Mouse (Mus musculus) forebrain, embryonic 14.5 days (tissue): ENCODE results near the gene Gm16181. TPM values are rescaled to one million over a fixed set of nuclear protein-coding genes. Genes with fewer than 3 reads are reported as not detected.

Experiments
- ATAC-seq: fragments of 200-750 bp; cut with Nextera tagmentation; 2 replicates; pipeline ENCODE4 v1.8.0; 2017; ENCODE audit warnings: mild to moderate bottlenecking, moderate library complexity
- DNase-seq: peaks from one replicate; pipeline ENCODE4 v3.0.0-alpha.2; 2015; ENCODE audit warnings: low spot score
- H3K27ac ChIP-seq: fragments of 300-500 bp; sonication (generic); 2 replicates; pipeline ENCODE4 v1.5.1; 2014; ENCODE audit warnings: low read depth, mild to moderate bottlenecking, control low read depth, low read length, moderate library complexity
- H3K27me3 ChIP-seq: fragments of 300-500 bp; sonication (generic); replicated peaks from 2 replicates; pipeline ENCODE4 v1.6.1; 2014; ENCODE audit warnings: low read length, control low read depth, mixed read lengths; ENCODE audit not compliant: control insufficient read depth, insufficient read depth
- H3K36me3 ChIP-seq: fragments of 300-500 bp; sonication (generic); 2 replicates; pipeline ENCODE4 v1.6.1; 2014; ENCODE audit warnings: low read length, control low read depth; ENCODE audit not compliant: control insufficient read depth, insufficient read depth
- H3K4me1 ChIP-seq: fragments of 300-500 bp; sonication (generic); 2 replicates; pipeline ENCODE4 v1.6.1; 2014; ENCODE audit warnings: antibody characterized with exemption, low read length, control low read depth; ENCODE audit not compliant: control insufficient read depth, insufficient read depth
- H3K4me2 ChIP-seq: fragments of 300-500 bp; sonication (generic); 2 replicates; pipeline ENCODE4 v1.6.1; 2014; ENCODE audit warnings: mild to moderate bottlenecking, control low read depth, low read length
- H3K4me3 ChIP-seq: fragments of 300-500 bp; sonication (generic); 2 replicates; pipeline ENCODE4 v1.5.1; 2014; ENCODE audit warnings: low read depth, low read length, control low read depth
- H3K9ac ChIP-seq: fragments of 300-500 bp; sonication (generic); 2 replicates; pipeline ENCODE4 v1.6.1; 2014; ENCODE audit warnings: mild to moderate bottlenecking, low read length, control low read depth, moderate library complexity
- H3K9me3 ChIP-seq: fragments of 300-500 bp; sonication (generic); replicated peaks from 2 replicates; pipeline ENCODE4 v1.6.1; 2016; ENCODE audit warnings: low read length, control low read depth, mixed read lengths; ENCODE audit not compliant: control insufficient read depth
- WGBS: fragments of 180-500 bp; shearing (Covaris S2); extraction: QIAGEN DNeasy Blood & Tissue Kit; methylation state at CpG from one replicate; pipeline ENCODE4 v1.1.7; 2014; 5-methylcytosine and 5-hydroxymethylcytosine counted together
- polyA plus RNA-seq: library from polyadenylated mRNA; unstranded; fragments of >200 nt; fragmentation: Nextera tagmentation; extraction: Ambion mirVana; gene quantifications from 2 replicates; pipeline ENCODE4 v1.2.1, GENCODE M21; 2014

Gm16181 gene
- polyA plus RNA-seq = not detected in 2 replicates

DNA sequence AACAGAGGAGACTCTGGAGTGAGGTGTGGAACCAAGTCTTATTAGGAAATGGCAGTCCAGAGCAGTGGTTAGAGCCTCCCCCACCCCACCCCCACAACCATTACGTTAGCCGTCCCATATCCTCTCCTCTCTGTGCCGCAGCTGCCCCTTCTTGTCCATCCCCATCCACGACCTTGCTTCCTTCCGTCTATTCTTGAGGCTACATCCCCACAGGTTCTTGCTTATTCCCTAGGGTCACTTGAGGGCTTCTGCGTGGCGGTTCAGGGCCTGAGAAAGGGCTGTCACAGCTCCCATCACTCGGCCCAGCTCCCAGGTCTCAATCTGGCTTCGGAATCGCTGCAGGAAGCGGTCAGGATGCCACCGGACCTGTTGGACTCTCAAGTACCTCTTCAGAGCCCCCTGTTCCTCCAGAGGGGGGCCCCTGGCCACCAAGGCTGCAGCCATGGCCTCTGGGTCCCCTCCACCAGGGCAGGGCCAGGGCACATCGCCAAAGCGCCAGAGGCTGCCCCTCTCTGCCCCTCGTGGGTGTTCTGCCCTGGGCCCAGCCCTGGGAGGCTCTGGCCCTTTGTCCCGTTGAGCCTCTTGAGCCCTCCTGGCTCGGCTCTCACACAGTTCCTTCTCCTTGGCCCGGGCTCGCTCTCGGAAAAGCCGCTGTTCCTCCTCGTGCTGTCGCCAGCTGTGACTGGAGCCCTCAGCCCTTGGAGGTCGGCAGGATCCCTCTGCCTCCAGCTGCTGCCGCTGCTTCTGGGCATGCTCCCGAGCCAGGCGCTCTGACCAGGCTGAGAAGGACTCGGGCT is at the start of gene Gm16181:
Gene Gm16181, plus strand, starts transcription at position 679 of the 797 bp plus-strand sequence.
- Histone ChIP-seq H3K27me3 (no peaks in the 10 kb centered on the region), H3K9me3 (no peaks in the 10 kb centered on the region), H3K9ac (no peak within 1 kb of the TSS), H3K4me3 (no peak within 1 kb of the TSS), H3K4me1 (no peaks in the 10 kb centered on the region), H3K27ac (no peak within 1 kb of the TSS), H3K4me2 (no peak within 1 kb of the TSS), H3K36me3 (peaks cover 35% of the 10 kb centered on the region)
- ATAC-seq = no peak
- 84% methylated on average over 28 of the region's 28 CpGs for WGBS
- no peak for DNase-seq

DNA sequence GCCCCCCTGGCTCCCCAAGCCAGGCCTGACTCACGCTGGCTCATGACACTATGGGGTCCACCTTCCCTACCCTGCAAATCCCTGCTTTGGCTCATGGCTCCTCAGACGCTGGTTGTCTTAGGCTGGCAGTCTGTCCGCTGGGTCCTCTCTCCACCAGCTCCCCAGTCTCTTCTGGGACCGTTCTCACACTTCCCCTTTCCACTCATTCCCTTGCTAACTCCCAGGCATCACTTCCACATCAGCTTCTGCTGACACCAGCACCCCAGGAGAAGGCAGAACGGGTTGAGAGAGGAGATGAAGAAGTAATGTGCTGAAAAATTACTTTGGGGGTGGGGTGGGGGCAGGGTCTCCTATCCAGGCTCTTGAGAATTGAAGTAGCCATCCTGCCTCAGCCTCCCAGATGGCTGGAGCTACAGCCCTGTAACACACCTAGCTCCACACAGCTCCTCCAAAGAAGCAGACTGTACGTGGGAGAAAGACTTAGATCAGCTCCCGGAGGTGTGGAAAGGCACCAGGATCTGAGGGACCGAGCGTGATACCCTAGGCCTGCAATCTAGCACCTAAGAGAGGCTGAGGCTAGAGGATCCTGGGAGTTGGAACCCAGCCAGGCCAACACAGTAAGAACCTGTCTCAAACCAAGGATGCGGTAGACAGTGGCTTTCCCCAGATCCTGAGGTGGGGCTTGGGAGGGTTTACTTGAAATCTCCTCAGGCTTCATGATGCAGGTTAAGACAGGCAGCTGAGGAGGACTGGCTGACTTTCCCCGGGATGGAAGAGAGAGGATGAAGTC is 48.0 kb upstream of the Gm16181 start:
- 65% methylated on average over 11 of the region's 11 CpGs for WGBS
- Histone ChIP-seq H3K4me2 (no peak overlapping the region), H3K36me3 (no peaks in the 10 kb centered on the region), H3K4me1 (no peaks in the 10 kb centered on the region), H3K27ac (no peak overlapping the region), H3K27me3 (no peaks in the 10 kb centered on the region), H3K4me3 (no peak overlapping the region), H3K9me3 (no peaks in the 10 kb centered on the region), H3K9ac (no peak overlapping the region)
- no peak for ATAC-seq
- DNase-seq = no peak

- no peak for ATAC-seq
- WGBS = 72% methylated on average over 3 of the region's 3 CpGs
- Histone ChIP-seq H3K9ac (no peak overlapping the region), H3K4me3 (no peak overlapping the region), H3K9me3 (no peaks in the 10 kb centered on the region), H3K27ac (no peak overlapping the region), H3K27me3 (no peaks in the 10 kb centered on the region), H3K4me2 (no peak overlapping the region), H3K36me3 (no peaks in the 10 kb centered on the region), H3K4me1 (no peaks in the 10 kb centered on the region)
- no peak for DNase-seq
Measured at GRCm38 (mm10) chr17:35173329-35173728, 47.3 kb upstream of the Gm16181 start.

DNA sequence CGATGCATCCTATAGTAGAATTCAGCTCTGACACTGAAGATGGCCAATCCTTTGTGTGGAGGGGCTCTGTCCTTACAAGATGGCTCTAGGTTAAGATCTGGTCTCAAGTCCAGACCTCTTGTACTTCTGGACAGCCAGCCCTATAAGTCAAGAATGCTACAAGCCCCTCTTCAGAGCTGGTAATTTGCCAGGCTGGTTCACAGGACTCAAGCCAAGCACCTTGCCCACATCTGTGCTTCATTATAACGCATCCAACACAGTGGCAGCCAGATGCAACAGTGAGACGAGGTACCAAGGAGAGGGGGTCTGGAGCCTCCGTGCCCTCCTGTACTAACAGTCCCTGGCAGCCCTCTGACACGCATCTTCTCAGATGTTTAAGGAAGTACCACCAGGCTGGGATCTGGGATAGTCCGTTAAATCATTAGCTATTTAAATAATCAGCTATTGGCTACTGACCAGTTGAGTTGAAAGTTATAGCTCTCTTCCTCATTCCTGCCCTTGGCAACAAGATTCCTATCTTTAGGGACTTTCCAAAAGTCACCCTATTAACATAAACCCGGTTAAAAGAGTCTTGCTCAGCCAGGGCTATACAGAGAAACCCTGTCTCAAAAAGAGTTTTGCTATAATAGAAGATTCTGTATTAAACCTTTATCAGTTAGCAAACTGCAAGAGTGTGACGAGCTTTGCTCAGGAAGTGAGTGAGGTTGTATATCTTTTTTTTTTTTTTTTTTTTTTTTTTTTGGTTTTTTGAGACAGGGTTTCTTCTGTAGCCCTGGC is 46.2 kb upstream of the Gm16181 start:
- DNase-seq (no peak), ATAC-seq (no peak)
- H3K4me2 ChIP-seq = no peak overlapping the region
- no peak overlapping the region for H3K4me3 ChIP-seq
- no peaks in the 10 kb centered on the region for H3K9me3 ChIP-seq
- H3K27me3 ChIP-seq = no peaks in the 10 kb centered on the region
- no peaks in the 10 kb centered on the region for H3K36me3 ChIP-seq
- 78% methylated on average over 8 of the region's 8 CpGs for WGBS
- no peak overlapping the region for H3K27ac ChIP-seq
- H3K4me1 ChIP-seq = no peaks in the 10 kb centered on the region
- H3K9ac ChIP-seq = no peak overlapping the region

GRCm38 (mm10) chr17:35175382-35175781 is 45.3 kb upstream of the Gm16181 start:
- no peak overlapping the region for H3K27ac ChIP-seq
- no peak overlapping the region for H3K4me2 ChIP-seq
- H3K4me1 ChIP-seq = no peaks in the 10 kb centered on the region
- H3K27me3 ChIP-seq = no peaks in the 10 kb centered on the region
- H3K9ac ChIP-seq = no peak overlapping the region
- 71% methylated on average over 6 of the region's 6 CpGs for WGBS
- no peak overlapping the region for H3K4me3 ChIP-seq
- DNase-seq (no peak), ATAC-seq (no peak)
- H3K36me3 ChIP-seq = no peaks in the 10 kb centered on the region
- H3K9me3 ChIP-seq = no peaks in the 10 kb centered on the region

GRCm38 (mm10) chr17:35175968-35176367 is 44.7 kb upstream of the Gm16181 start, which contains the start of gene Aif1:
TSS of gene Aif1 (minus strand) at chr17:35176068.
- Histone ChIP-seq H3K9ac (no peak within 1 kb of the TSS), H3K36me3 (no peaks in the 10 kb centered on the region), H3K4me3 (no peak within 1 kb of the TSS), H3K4me2 (no peak within 1 kb of the TSS), H3K27me3 (no peaks in the 10 kb centered on the region), H3K9me3 (no peaks in the 10 kb centered on the region), H3K4me1 (no peaks in the 10 kb centered on the region), H3K27ac (no peak within 1 kb of the TSS)
- no peak for DNase-seq
- 47% methylated on average over 2 of the region's 2 CpGs for WGBS
- ATAC-seq = no peak

- Histone ChIP-seq H3K9me3 (no peaks in the 10 kb centered on the region), H3K4me2 (no peak overlapping the region), H3K9ac (no peak overlapping the region), H3K27ac (no peak overlapping the region), H3K27me3 (no peaks in the 10 kb centered on the region), H3K36me3 (no peaks in the 10 kb centered on the region), H3K4me1 (no peaks in the 10 kb centered on the region), H3K4me3 (no peak overlapping the region)
- ATAC-seq (0 out of 2 replicates have a peak, but pooled peaks have one; percentile 32), DNase-seq (peak; percentile 59)
- WGBS = 9% methylated on average over 5 of the region's 5 CpGs
Measured at GRCm38 (mm10) chr17:35178528-35178927, 42.1 kb upstream of the Gm16181 start.

DNA sequence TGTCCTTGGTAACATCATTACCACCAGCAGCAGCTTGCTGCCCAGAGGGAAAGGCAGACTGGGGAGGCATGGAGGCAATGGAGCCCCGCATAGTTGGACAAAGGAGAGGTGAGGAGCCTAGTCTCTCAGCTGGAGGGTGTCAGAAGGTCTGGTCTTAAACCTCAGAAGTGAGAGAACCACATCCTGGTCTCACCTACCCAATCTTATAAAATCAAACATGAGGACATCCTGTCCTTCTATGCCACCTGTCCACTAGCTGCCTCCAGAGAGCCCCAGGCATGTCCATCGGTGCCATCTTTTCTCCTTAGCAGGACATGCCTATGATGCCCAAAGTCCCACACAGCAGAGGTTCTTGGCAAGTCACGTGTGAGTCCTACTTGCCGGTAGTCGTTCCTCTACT is 40.5 kb upstream of the Gm16181 start:
- DNase-seq (no peak), ATAC-seq (no peak)
- 86% methylated on average over 5 of the region's 5 CpGs for WGBS
- no peak overlapping the region for H3K4me2 ChIP-seq
- no peak overlapping the region for H3K9ac ChIP-seq
- no peaks in the 10 kb centered on the region for H3K27me3 ChIP-seq
- no peaks in the 10 kb centered on the region for H3K4me1 ChIP-seq
- no peaks in the 10 kb centered on the region for H3K9me3 ChIP-seq
- H3K27ac ChIP-seq = no peak overlapping the region
- H3K4me3 ChIP-seq = no peak overlapping the region
- H3K36me3 ChIP-seq = no peaks in the 10 kb centered on the region
